Mouse (Mus musculus) liver, embryonic 14.5 days (tissue): ENCODE results near the gene Ldha.

Experiments
- CTCF ChIP-seq: IDR thresholded peaks from 2 replicates; pipeline ENCODE4 v1.5.1; 2016; ENCODE audit warnings: antibody characterized with exemption, low read depth, control low read depth
- EP300 ChIP-seq: IDR thresholded peaks from 2 replicates; pipeline ENCODE4 v1.6.1; 2016; ENCODE audit warnings: antibody characterized with exemption, low read depth

GRCm38 (mm10) chr7:46796779-46797178, 44.5 kb upstream of the Ldha start:
- TF ChIP-seq CTCF, result no peak
- TF ChIP-seq EP300, result no peak
